Mouse (Mus musculus) spleen, postnatal 10 days (tissue): ENCODE data around the gene E430018J23Rik.
"Not testable (repeated sequence)": the region's sequence is repeated elsewhere in the genome, so short reads cannot be mapped to it uniquely, and the experiment has no call there.

Source experiments
- DNase-seq, 2 experiments: peaks; one replicate each; pipeline ENCODE4 v3.0.0; 2021 to 2022; ENCODE audit warnings: low spot score in 2 of 2

E430018J23Rik gene

DNA sequence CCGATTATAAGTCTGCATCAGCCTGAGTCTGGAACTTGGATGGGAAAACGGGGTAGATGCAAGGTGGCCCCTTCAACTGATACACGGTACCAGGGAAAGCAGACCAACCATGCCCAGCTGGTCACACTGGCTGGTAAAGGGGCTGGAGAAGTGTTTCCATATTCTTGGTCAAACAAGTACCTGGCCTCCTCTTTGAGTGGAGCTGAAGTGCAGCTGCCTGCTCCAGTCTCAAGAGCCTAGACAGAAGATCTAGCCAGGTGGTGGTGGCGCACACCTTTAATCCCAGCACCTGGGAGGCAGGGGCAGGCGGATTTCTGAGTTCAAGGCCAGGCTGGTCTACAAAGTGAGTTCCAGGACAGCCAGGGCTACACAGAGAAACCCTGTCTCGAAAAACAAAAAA is 51.6 kb downstream of the E430018J23Rik start:
- not testable (repeated sequence) for DNase-seq

DNA sequence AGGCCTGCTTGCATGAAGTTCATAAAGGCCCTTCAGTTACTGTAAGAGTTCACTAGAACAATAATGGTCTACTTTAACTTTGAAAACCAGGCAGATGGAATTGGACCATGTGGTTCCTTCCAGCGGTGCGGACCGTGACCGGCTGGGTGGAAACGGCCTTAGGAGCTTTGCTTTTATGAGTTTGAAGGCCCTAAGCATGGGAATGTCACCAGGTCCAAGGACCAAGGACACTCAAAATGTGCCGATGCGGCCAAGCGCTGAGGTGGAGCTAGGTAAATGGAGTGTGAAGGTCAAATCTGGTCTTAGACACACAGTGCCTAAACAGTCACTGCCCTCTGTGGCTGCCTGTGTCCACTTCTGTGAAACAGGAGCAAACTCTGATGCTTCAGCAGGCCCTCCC is 52.1 kb downstream of the E430018J23Rik start:
- DNase-seq: no peak
